Mouse (Mus musculus) CH12.LX (cell line): Measurements from ENCODE around the gene Gucy2e.

Source experiments
- CTCF ChIP-seq, 2 experiments: IDR thresholded peaks in 1 of 2; conservative IDR thresholded peaks in 1 of 2; 2 replicates each; pipeline ENCODE4 v1.5.1; 2011 to 2012; ENCODE audit warnings: low read depth in 2 of 2, low read length in 2 of 2, improper control_type of control experiment in 1 of 2, inconsistent platforms in 1 of 2, mild to moderate bottlenecking in 1 of 2, moderate library complexity in 1 of 2
- HCFC1 ChIP-seq: IDR thresholded peaks from 2 replicates; pipeline ENCODE4 v1.6.1; 2012; ENCODE audit warnings: low read depth, mild to moderate bottlenecking, inconsistent platforms, low read length, improper control_type of control experiment
- MAFK ChIP-seq: IDR thresholded peaks from 2 replicates; pipeline ENCODE4 v1.6.1; 2011; ENCODE audit warnings: low read length, improper control_type of control experiment; ENCODE audit not compliant: insufficient replicate concordance
- POLR2A ChIP-seq: IDR thresholded peaks from 2 replicates; pipeline ENCODE4 v1.6.1; 2011; ENCODE audit warnings: low read depth, mild to moderate bottlenecking, improper control_type of control experiment, low read length
- RAD21 ChIP-seq: IDR thresholded peaks from 2 replicates; pipeline ENCODE4 v1.6.1; 2011; ENCODE audit warnings: low read depth, mild to moderate bottlenecking, low read length, improper control_type of control experiment, moderate library complexity
- SIN3A ChIP-seq: IDR thresholded peaks from 2 replicates; pipeline ENCODE4 v1.6.1; 2012; ENCODE audit warnings: low read length, improper control_type of control experiment, inconsistent platforms
- UBTF ChIP-seq: IDR thresholded peaks from 2 replicates; pipeline ENCODE4 v1.6.1; 2012; ENCODE audit warnings: low read depth, mild to moderate bottlenecking, inconsistent platforms, low read length, improper control_type of control experiment, moderate library complexity
- USF1 ChIP-seq: IDR thresholded peaks from 2 replicates; pipeline ENCODE4 v1.6.1; 2014; ENCODE audit warnings: low read depth, mild to moderate bottlenecking, inconsistent platforms, low read length, improper control_type of control experiment

DNA sequence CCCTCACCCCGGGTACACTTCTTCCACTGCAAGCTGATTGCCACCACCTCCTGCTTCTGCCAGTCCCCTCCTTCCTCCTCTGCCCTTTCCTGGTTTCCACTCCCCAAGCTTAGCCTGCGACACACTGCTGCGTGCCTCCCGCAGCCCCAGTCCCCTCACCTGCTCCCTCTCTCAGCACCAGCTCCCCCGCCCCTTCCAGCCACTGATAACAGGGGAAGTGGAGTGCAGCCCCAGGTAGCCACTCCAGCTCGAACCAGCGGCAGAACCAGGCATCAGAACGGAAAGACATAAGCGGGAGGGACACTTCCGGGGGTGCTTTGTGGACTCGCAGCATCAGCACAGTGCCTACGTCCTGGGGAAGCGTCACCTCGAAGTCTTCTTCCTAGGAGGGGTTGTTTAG lies 39.6 kb downstream of the Gucy2e start:
- TF ChIP-seq USF1 = no peak
- no peak for TF ChIP-seq POLR2A
- TF ChIP-seq HCFC1 = no peak
- TF ChIP-seq RAD21 = no peak
- no peak for TF ChIP-seq UBTF
- TF ChIP-seq MAFK = no peak
- no peak for TF ChIP-seq CTCF (conservative IDR thresholded peaks at IDR 0.05 in 1 of 2, IDR thresholded peaks at IDR 0.05 in 1 of 2; ENCODE audit: low read depth in 2 of 2, low read length in 2 of 2)
- no peak for TF ChIP-seq SIN3A
